Mouse (Mus musculus): ENCODE results near the gene C1qtnf4.

C1qtnf4 gene

DNA sequence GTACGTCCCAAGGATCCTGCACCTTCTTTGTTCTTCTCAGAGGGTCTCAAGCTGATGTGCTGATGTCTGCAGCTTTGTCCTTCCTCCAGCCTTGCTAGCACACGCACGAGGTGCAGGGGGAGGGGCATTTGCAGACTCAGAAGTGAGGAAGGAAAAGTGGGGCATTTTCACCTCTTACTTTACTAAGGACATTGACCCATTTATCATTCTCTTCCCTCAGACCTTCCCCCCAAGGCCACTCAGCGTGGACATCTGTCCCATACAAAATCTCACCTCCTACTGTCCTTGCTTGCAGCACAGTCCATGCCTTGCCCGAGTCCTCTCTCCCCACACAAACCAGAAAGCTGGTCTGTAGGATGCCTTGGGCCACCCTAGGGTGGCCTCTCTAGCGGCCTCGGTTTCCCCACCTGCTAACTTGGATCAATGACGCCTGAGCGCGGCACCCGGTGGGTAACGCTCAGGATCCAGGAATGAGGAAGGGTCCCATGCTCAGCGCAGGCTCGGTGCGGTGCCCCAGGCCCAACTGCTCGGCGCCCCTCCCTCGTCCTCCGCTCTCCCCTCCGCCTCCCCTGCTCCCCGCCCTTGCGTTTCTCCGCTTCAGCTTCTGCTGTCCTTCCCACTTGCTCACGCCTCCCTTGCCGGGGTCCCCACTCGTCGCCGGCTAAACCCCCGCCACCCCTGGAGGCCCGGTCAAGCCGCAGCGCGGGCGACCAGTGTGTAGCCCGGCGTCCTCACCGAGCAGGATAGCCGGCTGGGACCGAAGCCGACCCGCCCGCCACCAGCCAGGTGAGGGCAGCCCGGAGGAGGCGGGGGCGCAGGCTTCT is at the start of gene C1qtnf4:
Gene C1qtnf4, plus strand, starts transcription at position 643 of the 824 bp plus-strand sequence.
- CTCF ChIA-PET: interaction anchor here in 2 of 4 experiments (0.5 to 1.9 kb wide), 3 partner anchors 18 to 95 kb away, joined by 3 to 10 read pairs (median 3); no protein-coding TSS in a partner anchor
- POLR2A ChIA-PET: interaction anchor here (0.6 to 3.2 kb wide), 22 partner anchors 8 to 572 kb away, joined by 3 to 27 read pairs (median 5); partner anchors contain the start of genes Kbtbd4 (in 2 of the 4), Ndufs3 (in 2 of the 4) and Lrp4 (in 1 of the 4)

DNA sequence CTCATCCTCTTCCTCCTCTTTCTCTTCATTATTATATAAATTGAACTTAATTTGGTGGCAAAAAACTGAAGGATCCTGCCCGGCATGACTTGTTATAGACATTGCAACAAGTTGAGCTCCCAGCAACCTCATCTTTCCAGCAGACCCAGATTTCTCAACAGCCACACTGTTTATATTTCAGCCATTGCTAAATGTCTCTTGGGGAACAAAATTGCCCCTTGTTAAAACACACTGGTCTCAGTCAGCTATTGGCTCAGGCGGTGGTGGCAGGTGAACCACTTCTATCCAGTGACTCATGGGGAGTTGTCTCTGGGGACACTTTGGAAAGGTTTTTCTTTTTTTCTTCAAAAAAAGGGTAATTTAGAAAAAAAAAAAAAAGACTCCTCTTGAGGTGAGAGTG is 47.0 kb upstream of the C1qtnf4 start:
- ChIA-PET POLR2A (no interaction called here), CTCF (no interaction called here)

DNA sequence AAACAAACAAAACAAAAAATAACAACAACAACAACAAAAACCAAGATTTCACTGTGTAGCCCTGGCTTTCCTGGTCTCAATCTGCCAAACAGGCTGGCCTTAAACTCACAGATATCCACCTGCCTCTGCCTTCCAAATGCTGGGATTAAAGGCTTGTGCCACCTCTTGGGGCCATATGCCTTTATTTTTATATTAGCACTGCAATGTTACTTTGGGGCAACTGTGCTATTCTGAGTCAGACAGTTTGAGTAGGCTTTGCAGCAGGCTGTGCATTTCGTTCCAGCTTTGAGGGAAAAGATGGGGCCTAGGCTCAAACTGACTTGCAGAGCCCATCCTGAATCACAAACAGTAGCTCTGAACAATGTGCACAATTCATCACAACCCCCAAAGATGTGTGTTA is 42.0 kb upstream of the C1qtnf4 start:
- ChIA-PET CTCF (no interaction called here), POLR2A (no interaction called here)

DNA sequence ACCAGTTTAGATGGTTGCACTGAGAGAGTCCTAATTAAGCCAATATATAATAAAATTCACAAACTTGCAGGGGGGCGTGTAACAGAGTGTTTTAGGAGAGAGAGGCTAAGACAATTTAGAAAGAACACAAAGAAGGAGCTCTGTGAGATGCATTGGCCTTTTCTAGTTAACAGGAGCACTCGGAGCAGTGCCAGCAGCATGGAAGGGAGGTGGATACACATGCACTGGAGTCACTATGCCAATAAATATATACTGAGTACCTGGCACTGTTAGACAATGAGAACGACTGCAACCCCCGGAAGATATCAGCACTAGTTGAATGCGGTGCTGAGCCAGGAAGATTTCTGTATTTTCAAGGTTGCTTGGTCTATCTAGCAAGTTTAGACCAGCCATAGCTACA is 41.4 kb upstream of the C1qtnf4 start:
- ChIA-PET CTCF (no interaction called here), POLR2A (interaction anchor here in 1 of 4 experiments (0.6 kb wide), 1 partner anchor 287 kb away, joined by 3 read pairs; no protein-coding TSS in a partner anchor)

DNA sequence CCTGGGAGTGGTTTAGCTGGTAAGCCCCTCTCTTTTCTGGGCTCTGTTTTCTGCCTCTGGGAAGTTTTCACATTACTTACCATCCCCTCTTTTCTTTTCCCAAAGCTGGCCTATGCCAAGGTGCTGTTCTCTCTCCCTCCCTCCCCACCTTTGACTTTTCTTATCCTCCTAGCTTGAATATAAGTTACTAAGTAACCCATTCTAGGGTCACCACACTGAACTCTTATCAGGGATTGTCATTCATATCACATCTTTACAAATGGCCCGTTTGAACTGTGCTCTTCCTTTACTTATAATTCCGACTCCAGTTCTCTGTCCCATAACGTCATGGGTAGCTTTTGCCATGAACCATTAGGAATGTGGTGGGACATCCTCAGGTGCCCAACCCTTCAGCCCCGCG is 40.4 kb upstream of the C1qtnf4 start:
- CTCF ChIA-PET: no interaction called here
- POLR2A ChIA-PET: interaction anchor here in 1 of 4 experiments (0.5 to 1.4 kb wide), 4 partner anchors 17 to 60 kb away, joined by 3 to 4 read pairs (median 3); no protein-coding TSS in a partner anchor

DNA sequence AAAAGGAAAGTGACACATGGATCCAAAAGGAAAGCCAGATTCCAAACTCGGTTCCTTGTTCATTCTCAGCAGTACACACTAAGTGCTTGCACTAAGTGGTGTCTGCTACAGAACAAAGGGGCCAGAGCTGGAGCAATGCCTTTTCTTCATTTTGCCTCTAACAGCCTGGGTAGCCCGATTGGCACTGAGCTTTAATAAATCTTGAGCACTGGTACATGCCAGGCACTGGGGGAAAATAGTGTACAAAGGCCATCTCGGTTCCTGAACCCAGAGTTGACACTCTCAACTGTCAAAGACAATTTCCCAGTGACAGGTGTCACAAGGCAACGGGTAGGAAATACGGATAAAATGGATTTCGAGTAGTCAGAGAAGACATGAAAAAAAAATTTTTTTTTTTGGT is 39.5 kb upstream of the C1qtnf4 start:
- POLR2A ChIA-PET: interaction anchor here in 3 of 4 experiments (0.7 to 1.4 kb wide), 10 partner anchors 13 to 266 kb away, joined by 3 to 5 read pairs (median 3); partner anchors contain the start of gene Rapsn (in 1 of the 3)
- CTCF ChIA-PET: no interaction called here

- POLR2A ChIA-PET: interaction anchor here in 3 of 4 experiments (0.7 to 1.3 kb wide), 8 partner anchors 13 to 266 kb away, joined by 3 to 5 read pairs (median 3); partner anchors contain the start of gene Rapsn (in 1 of the 3)
- CTCF ChIA-PET: no interaction called here
These were observed 39.1 kb upstream of the C1qtnf4 start for GRCm38 (mm10) chr2:90846597-90846954.

- ChIA-PET POLR2A (interaction anchor here in 3 of 4 experiments (0.7 to 1.2 kb wide), 9 partner anchors 14 to 188 kb away, joined by 3 to 5 read pairs (median 3); partner anchors contain the start of gene Rapsn (in 1 of the 3)), CTCF (no interaction called here)
These were observed 38.5 kb upstream of the C1qtnf4 start, which contains the start of gene Mtch2 for GRCm38 (mm10) chr2:90846955-90847680. Gene Mtch2 (plus strand): TSS chr2:90847155.

GRCm38 (mm10) chr2:90847681-90848050 is 38.0 kb upstream of the C1qtnf4 start:
- CTCF ChIA-PET: no interaction called here
- POLR2A ChIA-PET: interaction anchor here in 1 of 4 experiments (0.9 to 1.4 kb wide), 4 partner anchors 18 to 58 kb away, joined by 3 to 5 read pairs (median 3); no protein-coding TSS in a partner anchor

DNA sequence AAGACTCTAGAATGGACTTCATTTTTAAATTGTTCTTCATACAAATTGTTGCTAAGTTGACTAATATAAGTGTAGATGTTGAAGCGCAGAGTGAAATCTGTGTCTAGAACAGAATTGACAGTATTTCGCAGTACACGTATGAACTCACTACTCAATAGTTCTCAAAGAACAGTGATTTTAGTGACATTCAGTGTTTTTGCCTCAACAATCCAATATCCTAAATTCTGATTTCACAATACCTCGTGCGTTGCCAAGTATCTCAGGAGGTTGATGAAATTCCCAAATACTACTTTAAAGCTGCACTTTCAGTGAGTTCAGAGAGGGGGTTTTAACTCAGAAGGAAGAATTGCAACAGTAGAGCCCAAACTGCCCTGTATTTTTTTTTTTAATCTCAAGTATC is 37.3 kb upstream of the C1qtnf4 start:
- ChIA-PET POLR2A (interaction anchor here in 1 of 4 experiments (0.9 to 1.4 kb wide), 5 partner anchors 17 to 57 kb away, joined by 3 to 5 read pairs (median 3); partner anchors contain the start of gene C1qtnf4), CTCF (no interaction called here)

GRCm38 (mm10) chr2:90850401-90850800 is 35.3 kb upstream of the C1qtnf4 start:
- ChIA-PET POLR2A (interaction anchor here in 3 of 4 experiments (0.6 to 3.6 kb wide), 4 partner anchors 15 to 631 kb away, joined by 3 to 16 read pairs (median 4); no protein-coding TSS in a partner anchor), CTCF (no interaction called here)

- CTCF ChIA-PET: no interaction called here
- POLR2A ChIA-PET: interaction anchor here (0.7 to 3.3 kb wide), 7 partner anchors 10 to 250 kb away, joined by 3 to 14 read pairs (median 4); no protein-coding TSS in a partner anchor
These were observed 24.2 kb upstream of the C1qtnf4 start for GRCm38 (mm10) chr2:90861486-90861885.

GRCm38 (mm10) chr2:90864184-90864583 is 21.5 kb upstream of the C1qtnf4 start:
- ChIA-PET CTCF (interaction anchor here in 1 of 4 experiments (0.6 kb wide), 1 partner anchor 82 kb away, joined by 3 read pairs; no protein-coding TSS in a partner anchor), POLR2A (interaction anchor here in 2 of 4 experiments (0.6 to 3.7 kb wide), 5 partner anchors 10 to 119 kb away, joined by 3 to 16 read pairs (median 4); partner anchors contain the start of gene Fnbp4 (in 1 of the 2))

DNA sequence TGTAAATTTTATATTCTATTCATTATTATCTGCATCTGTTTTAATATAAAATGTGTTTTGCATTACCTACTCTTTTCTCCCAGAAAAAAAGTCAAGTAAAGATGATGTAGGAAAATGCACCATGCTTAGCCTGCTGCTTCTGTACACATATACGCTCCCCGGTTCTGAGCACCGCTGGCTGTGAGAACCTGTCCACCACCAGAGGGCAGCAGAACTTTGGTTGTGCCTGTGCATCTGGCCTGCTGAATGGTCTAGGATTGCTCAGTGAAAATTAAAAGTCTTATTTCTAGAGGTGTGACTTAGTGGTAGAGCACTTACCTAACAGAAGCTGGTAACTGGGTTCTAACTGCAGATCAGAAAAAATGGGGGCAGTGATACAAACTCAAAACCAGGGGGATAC is 19.1 kb upstream of the C1qtnf4 start:
- ChIA-PET POLR2A (interaction anchor here in 3 of 4 experiments (0.8 to 3.7 kb wide), 22 partner anchors 8 to 204 kb away, joined by 3 to 16 read pairs (median 4); partner anchors contain the start of genes C1qtnf4 (in 2 of the 3), Fnbp4 (in 1 of the 3), Kbtbd4 (in 1 of the 3) and Ndufs3 (in 1 of the 3)), CTCF (interaction anchor here (0.6 to 2.4 kb wide), 27 partner anchors 8 to 249 kb away, joined by 3 to 10 read pairs (median 4); partner anchors contain the start of genes C1qtnf4 (in 1 of the 4) and Slc39a13 (in 1 of the 4))

GRCm38 (mm10) chr2:90870136-90870601 is 15.5 kb upstream of the C1qtnf4 start:
- CTCF ChIA-PET: interaction anchor here in 1 of 4 experiments (0.6 kb wide), 1 partner anchor 323 kb away, joined by 5 read pairs; no protein-coding TSS in a partner anchor
- POLR2A ChIA-PET: interaction anchor here in 3 of 4 experiments (0.6 to 3.3 kb wide), 9 partner anchors 8 to 237 kb away, joined by 3 to 14 read pairs (median 5); partner anchors contain the start of gene C1qtnf4 (in 1 of the 3)

DNA sequence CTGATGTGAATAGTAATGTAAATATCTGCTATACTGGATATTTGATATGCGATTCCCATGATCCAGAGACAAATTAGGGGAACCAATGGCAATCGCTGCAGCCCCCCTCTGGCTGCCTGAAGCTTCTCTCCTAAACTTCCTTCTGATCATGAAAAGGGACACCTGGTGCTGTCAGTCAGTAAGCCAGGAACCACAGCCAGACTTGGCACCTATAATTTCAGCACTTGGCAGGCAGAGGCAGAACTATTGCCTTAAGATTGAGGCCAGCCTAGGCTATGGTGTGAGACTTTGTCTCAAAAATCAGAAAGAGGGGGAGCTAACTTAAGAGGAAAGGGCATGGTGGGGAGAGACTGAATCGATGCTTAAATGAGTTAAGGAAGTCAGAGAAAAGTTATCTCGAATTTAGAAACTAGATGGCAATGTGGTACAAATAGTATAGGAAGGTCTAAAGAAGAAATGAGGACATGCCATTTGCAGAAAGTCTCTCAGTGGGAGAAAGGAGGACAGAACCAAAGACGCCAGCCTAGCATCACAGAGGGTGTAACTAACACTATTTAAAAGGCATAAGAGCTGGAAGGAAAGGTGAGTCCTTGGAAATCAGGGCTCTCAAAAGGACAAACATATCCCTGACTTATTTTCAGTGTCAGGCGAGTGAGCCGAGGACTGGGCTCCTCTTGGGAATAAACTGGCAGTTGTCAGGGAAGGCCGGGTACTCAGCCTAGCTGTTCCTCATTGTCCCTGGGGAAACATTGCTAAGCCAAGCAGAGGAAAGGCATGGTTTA is 14.3 kb upstream of the C1qtnf4 start:
- ChIA-PET POLR2A (interaction anchor here in 2 of 4 experiments (0.8 to 3.3 kb wide), 13 partner anchors 10 to 164 kb away, joined by 3 to 14 read pairs (median 4); partner anchors contain the start of genes C1qtnf4 (in 1 of the 2) and Rapsn (in 1 of the 2)), CTCF (interaction anchor here in 1 of 4 experiments (0.5 kb wide), 1 partner anchor 13 kb away, joined by 3 read pairs; no protein-coding TSS in a partner anchor)

DNA sequence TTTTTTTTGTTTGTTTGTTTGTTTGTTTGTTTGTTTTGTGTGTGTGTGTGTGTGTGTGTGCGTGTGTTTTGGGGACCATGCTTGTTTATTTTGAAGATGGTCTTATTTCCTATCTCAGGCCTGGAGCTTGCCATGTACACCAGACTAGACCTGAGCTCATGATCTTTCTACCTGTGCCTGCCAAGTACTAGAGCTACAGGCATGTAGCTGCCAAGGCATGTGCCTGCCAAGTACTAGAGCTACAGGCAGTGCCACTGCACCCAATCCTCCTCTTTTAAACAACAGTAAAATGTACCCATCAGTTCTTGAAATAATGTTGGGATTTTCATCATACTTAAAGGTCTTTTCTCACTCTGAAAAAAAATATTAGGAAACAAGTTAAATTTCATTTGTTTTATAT is 11.6 kb upstream of the C1qtnf4 start:
- CTCF ChIA-PET: interaction anchor here in 1 of 4 experiments (0.7 kb wide), 1 partner anchor 105 kb away, joined by 4 read pairs; no protein-coding TSS in a partner anchor
- POLR2A ChIA-PET: interaction anchor here in 3 of 4 experiments (0.6 to 1.6 kb wide), 4 partner anchors 10 to 42 kb away, joined by 3 to 5 read pairs (median 3); partner anchors contain the start of gene C1qtnf4 (in 1 of the 3)

Measured in embryonic stem cell, embryonic (primary cell).